20 mouse cellular contexts compared by ENCODE assay signal in the genomic region with DNA sequence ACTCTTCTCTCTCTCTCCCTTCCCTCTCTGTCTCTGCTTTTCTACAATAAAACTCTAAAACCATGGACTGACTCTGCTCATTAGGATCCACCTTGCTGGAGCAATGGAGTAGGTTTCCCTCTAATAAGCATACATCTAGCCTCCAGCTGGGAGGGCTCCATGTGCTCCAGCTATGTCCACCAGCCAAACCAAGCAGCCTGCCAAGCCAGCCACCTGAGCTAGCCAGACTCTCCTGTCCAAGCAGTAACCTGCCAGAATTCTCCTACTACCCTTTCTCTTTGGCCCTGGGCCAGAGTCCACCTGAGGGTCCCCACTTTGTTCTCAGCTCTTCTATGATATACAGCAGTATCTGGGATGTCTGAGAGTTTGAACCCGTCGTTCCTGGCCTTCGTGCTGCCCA.
DNase-seq lines count a peak whose midpoint lies in the region; ATAC-seq and TF ChIP-seq lines count a peak whose summit lies in the region.
"Had no signal": no experiment of that assay in that cellular context is flagged by ENCODE, and none has a peak within 500 bp of the region (broad histone marks: within the 10 kb centered on the region; RNA-seq: fewer than 3 reads in every experiment).

No protein-coding gene starts in this region.

- 86% methylated on average over 3 of the region's 3 CpGs for WGBS in cerebellum, adult 2 months
- WGBS in forebrain, embryonic 14.5 days, result 98% methylated on average over 3 of the region's 3 CpGs
- WGBS in hindbrain, embryonic 16.5 days, result 89% methylated on average over 3 of the region's 3 CpGs

- no peaks in the 10 kb centered on the region; the same call in 1 of the 2 replicates for H3K4me1 ChIP-seq in cerebellum, adult 2 months (ENCODE audit: control insufficient read depth, insufficient read depth, low read length)
- no peaks in the 10 kb centered on the region for H3K4me1 ChIP-seq in forebrain, embryonic 14.5 days (ENCODE audit: control insufficient read depth, insufficient read depth, low read length)
- H3K4me1 ChIP-seq in hindbrain, embryonic 16.5 days (ENCODE audit: control insufficient read depth, insufficient read depth, low read depth, low read length), result no peaks in the 10 kb centered on the region
- H3K4me1 ChIP-seq: embryonic facial prominence, embryonic 15.5 days; heart, embryonic 13.5 days; hindbrain, embryonic 13.5 days; intestine, embryonic 15.5 days had no signal

- ATAC-seq in cerebellum, adult (ENCODE audit: insufficient number of reproducible peaks, low FRiP score, low TSS enrichment), result peak; percentile 79
- ATAC-seq in forebrain, embryonic 14.5 days, result no peak
- ATAC-seq in hindbrain, embryonic 16.5 days, result no peak
- ATAC-seq: activated CD4-positive, CD25-positive, alpha-beta regulatory T cell, adult 4 months; forebrain, embryonic 16.5 days; intestine, embryonic 15.5 days; Patski had no signal

- no peak for TF ChIP-seq CTCF in cerebellum, adult 2 months (IDR thresholded peaks at IDR 0.05; ENCODE audit: borderline replicate concordance, insufficient read depth, low read depth, low read length)

- H3K27me3 ChIP-seq in cerebellum, adult 2 months (ENCODE audit: control insufficient read depth, insufficient read depth, low read length), result no peaks in the 10 kb centered on the region
- no peaks in the 10 kb centered on the region for H3K27me3 ChIP-seq in forebrain, embryonic 14.5 days (replicated peaks; ENCODE audit: control insufficient read depth, insufficient read depth, low read length)
- no peaks in the 10 kb centered on the region for H3K27me3 ChIP-seq in hindbrain, embryonic 16.5 days (replicated peaks; ENCODE audit: control insufficient read depth, insufficient read depth, low read length)
- H3K27me3 ChIP-seq: embryonic facial prominence, embryonic 15.5 days; heart, embryonic 13.5 days; hindbrain, embryonic 13.5 days; intestine, embryonic 15.5 days; Patski had no signal

- H3K4me2 ChIP-seq in forebrain, embryonic 14.5 days (ENCODE audit: low read length), result no peak overlapping the region
- H3K4me2 ChIP-seq in hindbrain, embryonic 16.5 days (ENCODE audit: low read length), result no peak overlapping the region
- H3K4me2 ChIP-seq: embryonic facial prominence, embryonic 15.5 days; heart, embryonic 13.5 days; hindbrain, embryonic 13.5 days; intestine, embryonic 15.5 days had no signal

- no peaks in the 10 kb centered on the region for H3K36me3 ChIP-seq in forebrain, embryonic 14.5 days (ENCODE audit: control insufficient read depth, insufficient read depth, low read length)
- no peaks in the 10 kb centered on the region for H3K36me3 ChIP-seq in hindbrain, embryonic 16.5 days (ENCODE audit: control insufficient read depth, insufficient read depth, low read length)
- H3K36me3 ChIP-seq: embryonic facial prominence, embryonic 15.5 days; heart, embryonic 13.5 days; hindbrain, embryonic 13.5 days; intestine, embryonic 15.5 days had no signal

- no peak overlapping the region for H3K9ac ChIP-seq in forebrain, embryonic 14.5 days (ENCODE audit: low read length)
- no peak overlapping the region for H3K9ac ChIP-seq in hindbrain, embryonic 16.5 days (ENCODE audit: low read depth, low read length)
- H3K9ac ChIP-seq: embryonic facial prominence, embryonic 15.5 days; heart, embryonic 13.5 days; hindbrain, embryonic 13.5 days; intestine, embryonic 15.5 days had no signal

- H3K9me3 ChIP-seq in forebrain, embryonic 14.5 days (replicated peaks; ENCODE audit: control insufficient read depth, low read length), result no peaks in the 10 kb centered on the region
- no peaks in the 10 kb centered on the region for H3K9me3 ChIP-seq in hindbrain, embryonic 16.5 days (ENCODE audit: control insufficient read depth, low read length)
- H3K9me3 ChIP-seq: embryonic facial prominence, embryonic 15.5 days; heart, embryonic 13.5 days; hindbrain, embryonic 13.5 days; intestine, embryonic 15.5 days had no signal

- H3K4me3 ChIP-seq in cerebellum, adult 2 months (replicated peaks; ENCODE audit: insufficient read depth, low read depth, low read length), result no peak overlapping the region
- H3K4me3 ChIP-seq in forebrain, embryonic 14.5 days (ENCODE audit: low read depth, low read length), result no peak overlapping the region
- no peak overlapping the region for H3K4me3 ChIP-seq in hindbrain, embryonic 16.5 days (ENCODE audit: low read length)
- H3K4me3 ChIP-seq: embryonic facial prominence, embryonic 15.5 days; erythroblast, embryonic 14.5 days; heart, embryonic 13.5 days; hindbrain, embryonic 13.5 days; intestine, embryonic 15.5 days had no signal

- no peak overlapping the region for H3K27ac ChIP-seq in cerebellum, adult 2 months (ENCODE audit: insufficient read depth, low read length)
- H3K27ac ChIP-seq in forebrain, embryonic 14.5 days (ENCODE audit: low read depth, low read length), result no peak overlapping the region
- H3K27ac ChIP-seq in hindbrain, embryonic 16.5 days (ENCODE audit: low read depth, low read length), result no peak overlapping the region
- H3K27ac ChIP-seq: embryonic facial prominence, embryonic 15.5 days; heart, embryonic 13.5 days; hindbrain, embryonic 13.5 days; intestine, embryonic 15.5 days had no signal

- no peak for TF ChIP-seq POLR2A in cerebellum, adult 2 months (IDR thresholded peaks at IDR 0.05; ENCODE audit: borderline replicate concordance, insufficient read depth, low read length)

- no peak for DNase-seq in cerebellum, postnatal 4 days (ENCODE audit: low spot score in 2 of 2)
- peak; percentile 45 for DNase-seq in brain, adult 2 months (ENCODE audit: low read depth, low spot score)
- DNase-seq in cerebellum, adult 2 months, result peak; percentile 56 to 73
- peak; percentile 66 to 79 for DNase-seq in cerebellum, postnatal 10 days
- DNase-seq in forebrain, embryonic 14.5 days (ENCODE audit: low spot score), result no peak
- no peak for DNase-seq in layer of hippocampus, postnatal 25 days (ENCODE audit: extremely low spot score in 1 of 2, low spot score in 1 of 2)
- DNase-seq: adrenal gland, postnatal 14 days; embryo, embryonic 11 days; gastrocnemius, postnatal 14 days; kidney, adult 18-20 months had no signal

Comparison
In these comparisons a context has a peak if more than half of its experiments do, and no peak if none do; other contexts are left out.
1. DNase-seq: peak in brain, adult 2 months (single experiment), cerebellum, adult 2 months (2 of 2) and cerebellum, postnatal 10 days (2 of 2); none in cerebellum, postnatal 4 days (0 of 2), forebrain, embryonic 14.5 days (single experiment) and layer of hippocampus, postnatal 25 days (0 of 2).